Mouse (Mus musculus) kidney, adult 2 months (tissue): ENCODE measurements around the gene Mindy4.

ENCODE experiments used
- CTCF ChIP-seq: fragments of 200-500 bp; conservative IDR thresholded peaks from 2 replicates; pipeline ENCODE4 v1.5.1; 2011; ENCODE audit warnings: low read depth, mild to moderate bottlenecking, control low read depth, low read length, moderate library complexity, mixed read lengths; ENCODE audit not compliant: insufficient read depth, insufficient read length
- POLR2A ChIP-seq: fragments of 200-500 bp; IDR thresholded peaks from one replicate; pipeline ENCODE4 v1.6.1; 2011; ENCODE audit warnings: low read depth, low read length, control low read depth

- TF ChIP-seq CTCF (no peak), POLR2A (no peak)
Measured at GRCm38 (mm10) chr6:55193171-55193570, 10.0 kb upstream of the Mindy4 start.
